Mouse (Mus musculus) lung, postnatal 0 days (tissue): ENCODE measurements at regions not wholly inside any gene's neighbourhood (a gene's known extent, or its start where the extent isn't known, plus 50 kb on each side); places are given as distances from the start of the nearest gene placed in this dataset.

Experiments used
- ATAC-seq: fragments of 200-750 bp; cut with Nextera tagmentation; 2 replicates; pipeline ENCODE4 v1.8.0; 2017; ENCODE audit warnings: moderate library complexity
- DNase-seq: peaks from one replicate; pipeline ENCODE4 v3.0.0-alpha.2; 2016; ENCODE audit warnings: low spot score
- H3K27ac ChIP-seq: fragments of 300-500 bp; sonication (generic); 2 replicates; pipeline ENCODE4 v1.5.1; 2014; ENCODE audit warnings: antibody characterized with exemption, mild to moderate bottlenecking, low read length, mixed read lengths
- H3K27me3 ChIP-seq: fragments of 300-500 bp; sonication (generic); replicated peaks from 2 replicates; pipeline ENCODE4 v1.6.1; 2014; ENCODE audit warnings: low read length, mixed read lengths; ENCODE audit not compliant: insufficient read depth
- H3K36me3 ChIP-seq: fragments of 300-500 bp; sonication (generic); 2 replicates; pipeline ENCODE4 v1.6.1; 2014; ENCODE audit warnings: low read length, mixed read lengths; ENCODE audit not compliant: insufficient read depth
- H3K4me1 ChIP-seq: fragments of 300-500 bp; sonication (generic); 2 replicates; pipeline ENCODE4 v1.6.1; 2014; ENCODE audit warnings: antibody characterized with exemption, low read depth, low read length, mixed read lengths; ENCODE audit not compliant: insufficient read depth
- H3K4me2 ChIP-seq: fragments of 300-500 bp; sonication (generic); replicated peaks from 2 replicates; pipeline ENCODE4 v1.6.1; 2014; ENCODE audit warnings: low read depth, mild to moderate bottlenecking, low read length, moderate library complexity, mixed read lengths
- H3K4me3 ChIP-seq: fragments of 300-500 bp; sonication (generic); 2 replicates; pipeline ENCODE4 v1.5.1; 2014; ENCODE audit warnings: low read depth, low read length
- H3K9ac ChIP-seq: fragments of 300-500 bp; sonication (generic); replicated peaks from 2 replicates; pipeline ENCODE4 v1.6.1; 2014; ENCODE audit warnings: low read depth, mild to moderate bottlenecking
- H3K9me3 ChIP-seq: fragments of 300-500 bp; sonication (generic); 2 replicates; pipeline ENCODE4 v1.6.1; 2016; ENCODE audit warnings: low read length, mixed read lengths
- CTCF ChIP-seq: IDR thresholded peaks from 2 replicates; pipeline ENCODE4 v1.5.1; 2016; ENCODE audit warnings: antibody characterized with exemption, mild to moderate bottlenecking
- EP300 ChIP-seq: IDR thresholded peaks from 2 replicates; pipeline ENCODE4 v1.6.1; 2016; ENCODE audit warnings: antibody characterized with exemption, mild to moderate bottlenecking, control low read depth
- WGBS: fragments of 180-500 bp; shearing (Covaris S2); extraction: QIAGEN DNeasy Blood & Tissue Kit; methylation state at CpG from one replicate; pipeline ENCODE4 v1.1.7; 2014; 5-methylcytosine and 5-hydroxymethylcytosine counted together

GRCm38 (mm10) chr1:3012530-3012929, 1795.2 kb upstream of the Gm37988 start:
- no peaks in the 10 kb centered on the region for H3K9me3 ChIP-seq
- no peak for ATAC-seq
- no peak overlapping the region for H3K9ac ChIP-seq
- no peaks in the 10 kb centered on the region for H3K27me3 ChIP-seq
- WGBS: 67% methylated on average over 1 of the region's 1 CpGs
- DNase-seq: peak; percentile 13
- TF ChIP-seq EP300 (no peak), CTCF (peak; percentile 9; the same call in 1 of the 2 replicates)
- no peak overlapping the region for H3K27ac ChIP-seq
- H3K36me3 ChIP-seq: no peaks in the 10 kb centered on the region
- H3K4me1 ChIP-seq: no peaks in the 10 kb centered on the region
- H3K4me3 ChIP-seq: no peak overlapping the region
- no peak overlapping the region for H3K4me2 ChIP-seq

- ATAC-seq (no peak), DNase-seq (no peak)
- no peaks in the 10 kb centered on the region for H3K9me3 ChIP-seq
- H3K27me3 ChIP-seq: no peaks in the 10 kb centered on the region
- no peak overlapping the region for H3K9ac ChIP-seq
- no peak overlapping the region for H3K27ac ChIP-seq
- no peaks in the 10 kb centered on the region for H3K4me1 ChIP-seq
- H3K4me3 ChIP-seq: no peak overlapping the region
- H3K4me2 ChIP-seq: no peak overlapping the region
- TF ChIP-seq EP300 (no peak), CTCF (no peak)
- H3K36me3 ChIP-seq: no peaks in the 10 kb centered on the region
Observed at GRCm38 (mm10) chr1:3062759-3063158, 1744.9 kb upstream of the Gm37988 start.

DNA sequence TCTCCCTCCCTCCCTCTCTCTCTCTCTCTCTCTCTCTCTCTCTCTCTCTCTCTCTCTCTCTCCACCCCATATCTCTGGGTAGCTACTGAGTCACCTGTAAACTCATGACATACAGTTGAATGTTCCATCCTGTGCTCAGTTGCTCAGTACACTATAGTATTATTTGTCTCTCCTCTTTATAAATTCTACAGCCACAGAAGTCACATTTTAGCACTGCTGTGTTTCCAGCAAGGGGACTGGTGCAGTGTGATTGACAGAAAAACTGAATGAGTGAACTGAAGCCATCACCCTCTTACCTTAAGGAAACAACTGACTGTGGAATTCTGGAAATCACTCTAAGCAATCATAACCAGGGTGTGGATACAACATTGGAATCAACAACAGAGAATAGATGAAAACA, 1713.3 kb upstream of the Gm37988 start:
- no peaks in the 10 kb centered on the region for H3K36me3 ChIP-seq
- TF ChIP-seq EP300 (no peak), CTCF (no peak)
- ATAC-seq: no peak
- H3K4me2 ChIP-seq: no peak overlapping the region
- no peak overlapping the region for H3K27ac ChIP-seq
- no peaks in the 10 kb centered on the region for H3K4me1 ChIP-seq
- H3K27me3 ChIP-seq: no peaks in the 10 kb centered on the region
- H3K4me3 ChIP-seq: no peak overlapping the region
- DNase-seq: no peak
- no peak overlapping the region for H3K9ac ChIP-seq
- H3K9me3 ChIP-seq: no peaks in the 10 kb centered on the region

DNA sequence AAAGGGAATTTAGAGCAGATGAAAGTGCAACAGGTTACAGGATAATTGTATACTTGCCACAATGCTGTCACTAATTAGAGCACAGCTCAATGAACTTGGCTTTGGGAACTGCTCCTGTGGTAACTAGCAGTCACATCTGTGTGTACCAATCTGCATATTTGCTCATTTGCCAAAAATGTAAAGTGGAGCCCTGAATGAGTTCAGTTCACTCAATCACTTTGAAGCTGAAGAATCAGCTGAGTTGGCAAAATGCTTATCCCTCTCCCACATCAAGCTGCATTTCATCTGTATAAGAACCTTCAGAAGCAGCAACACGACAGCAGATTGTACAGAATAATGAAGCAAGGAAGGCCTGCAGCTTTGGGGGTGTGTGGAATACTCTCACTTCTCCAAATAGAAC, 1712.8 kb upstream of the Gm37988 start:
- H3K4me1 ChIP-seq: no peaks in the 10 kb centered on the region
- H3K36me3 ChIP-seq: no peaks in the 10 kb centered on the region
- H3K4me2 ChIP-seq: no peak overlapping the region
- no peaks in the 10 kb centered on the region for H3K9me3 ChIP-seq
- no peak overlapping the region for H3K9ac ChIP-seq
- WGBS: 50% methylated on average over 1 of the region's 1 CpGs
- H3K27ac ChIP-seq: no peak overlapping the region
- DNase-seq (no peak), ATAC-seq (no peak)
- H3K27me3 ChIP-seq: no peaks in the 10 kb centered on the region
- no peak overlapping the region for H3K4me3 ChIP-seq
- no peak for TF ChIP-seq CTCF
- no peak for TF ChIP-seq EP300

DNA sequence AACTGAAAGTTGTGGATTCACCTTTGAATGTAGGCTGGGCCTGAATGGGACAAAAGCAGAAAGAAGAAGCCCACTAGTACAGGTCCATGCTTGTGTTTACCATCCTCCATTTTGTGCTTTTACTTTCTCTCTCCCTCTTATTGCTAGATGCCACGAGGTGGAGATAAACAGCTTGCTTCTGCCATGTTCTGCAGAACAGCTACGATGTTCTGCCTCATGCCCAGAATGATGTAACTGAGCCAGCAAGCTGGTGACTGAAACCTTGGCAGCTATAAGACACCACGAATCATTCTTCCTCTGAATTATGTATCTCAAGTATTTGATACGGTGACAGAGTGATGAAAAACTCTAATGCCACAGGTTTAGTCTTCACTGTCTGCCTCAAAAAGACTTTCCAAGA, 1694.1 kb upstream of the Gm37988 start:
- Histone ChIP-seq H3K4me1 (no peaks in the 10 kb centered on the region), H3K4me3 (no peak overlapping the region), H3K4me2 (no peak overlapping the region), H3K27ac (no peak overlapping the region), H3K9ac (no peak overlapping the region), H3K9me3 (no peaks in the 10 kb centered on the region), H3K36me3 (no peaks in the 10 kb centered on the region), H3K27me3 (no peaks in the 10 kb centered on the region)
- no peak for ATAC-seq
- no peak for DNase-seq
- WGBS: 64% methylated on average over 4 of the region's 4 CpGs
- TF ChIP-seq CTCF: no peak
- no peak for TF ChIP-seq EP300

DNA sequence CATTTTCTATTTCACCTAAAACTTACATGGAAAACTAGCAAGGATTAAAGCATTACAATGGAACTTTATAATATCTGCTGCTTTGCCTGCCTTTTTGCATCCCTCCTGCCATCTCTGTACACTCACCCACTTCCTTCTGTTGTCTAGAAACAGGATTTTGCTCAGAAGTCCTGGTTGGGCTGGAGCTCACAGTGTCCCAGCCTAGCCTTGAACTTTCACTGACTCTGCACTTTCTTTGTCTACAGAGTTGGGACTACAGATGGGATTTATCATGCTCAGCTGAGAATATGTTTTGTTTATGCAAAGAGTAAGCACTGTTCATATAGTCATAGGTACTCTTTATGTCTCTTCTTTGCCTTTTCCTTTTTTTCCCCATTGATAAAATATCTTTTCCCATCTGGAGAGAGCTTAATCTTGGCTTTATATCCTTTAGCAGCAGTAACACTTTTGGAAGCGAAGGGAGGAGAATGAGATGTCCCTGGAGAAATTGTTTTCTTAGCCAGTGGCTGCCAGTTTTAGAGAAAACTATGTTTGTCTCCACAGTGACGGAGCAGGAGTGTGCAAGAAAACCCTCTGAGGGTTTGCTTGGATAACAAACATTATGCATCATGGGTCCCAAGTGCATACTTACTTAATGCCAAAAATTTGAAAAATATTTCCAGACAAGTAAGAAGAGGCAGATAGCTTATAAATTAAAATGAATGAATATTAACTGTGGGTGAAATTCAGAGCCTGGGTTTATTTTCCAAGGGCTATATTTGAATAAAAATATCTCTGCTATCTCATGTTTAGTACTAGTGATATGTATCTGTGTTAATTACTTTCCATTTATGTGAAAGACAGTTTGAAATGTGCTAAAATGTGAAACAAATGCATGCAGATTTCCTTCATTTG, 1687.9 kb upstream of the Gm37988 start:
- H3K9me3 ChIP-seq: no peaks in the 10 kb centered on the region
- no peak overlapping the region for H3K4me2 ChIP-seq
- no peak overlapping the region for H3K4me3 ChIP-seq
- H3K27ac ChIP-seq: no peak overlapping the region
- DNase-seq (peak; percentile 32), ATAC-seq (peak; percentile 73)
- TF ChIP-seq EP300: no peak
- TF ChIP-seq CTCF: no peak
- 29% methylated on average over 2 of the region's 2 CpGs for WGBS
- H3K36me3 ChIP-seq: no peaks in the 10 kb centered on the region
- H3K27me3 ChIP-seq: no peaks in the 10 kb centered on the region
- H3K9ac ChIP-seq: no peak overlapping the region
- H3K4me1 ChIP-seq: no peaks in the 10 kb centered on the region

DNA sequence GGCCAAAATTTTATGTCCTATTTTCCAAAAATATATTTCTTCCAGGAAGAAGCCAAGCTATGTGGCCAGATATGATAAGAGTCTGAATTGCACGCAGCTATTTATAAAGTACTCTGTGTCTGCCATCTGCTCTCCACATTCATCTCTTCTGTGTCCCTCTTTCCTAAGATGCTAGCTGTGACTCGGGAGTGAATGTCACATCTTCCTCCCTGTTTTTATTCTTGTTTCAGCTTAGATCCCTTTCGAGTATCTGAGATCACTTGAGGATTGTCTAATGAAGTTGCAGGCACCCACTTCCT, 1687.4 kb upstream of the Gm37988 start:
- no peak overlapping the region for H3K4me3 ChIP-seq
- no peak overlapping the region for H3K27ac ChIP-seq
- peak; percentile 39 for DNase-seq
- ATAC-seq: peak; percentile 37; the same call in 1 of the 2 replicates
- no peak for TF ChIP-seq CTCF
- 42% methylated on average over 3 of the region's 3 CpGs for WGBS
- H3K9ac ChIP-seq: no peak overlapping the region
- no peaks in the 10 kb centered on the region for H3K27me3 ChIP-seq
- H3K9me3 ChIP-seq: no peaks in the 10 kb centered on the region
- no peaks in the 10 kb centered on the region for H3K36me3 ChIP-seq
- no peaks in the 10 kb centered on the region for H3K4me1 ChIP-seq
- no peak overlapping the region for H3K4me2 ChIP-seq
